11 mouse cellular contexts compared by ENCODE assay signal in genomic region chr16:85964352-85965210, GRCm38 (mm10).
A peak's percentile ranks its signal among the peaks of the same experiment; 100 is the strongest.
DNase-seq lines count a peak whose midpoint lies in the region; ATAC-seq and TF ChIP-seq lines count a peak whose summit lies in the region.
"Had no signal": no experiment of that assay in that cellular context is flagged by ENCODE, and none has a peak within 500 bp of the region (broad histone marks: within the 10 kb centered on the region; RNA-seq: fewer than 3 reads in every experiment).

No protein-coding gene starts in this region.

- H3K4me2 ChIP-seq in embryonic facial prominence, embryonic 11.5 days (ENCODE audit: low read depth, low read length) = no peak overlapping the region
- H3K4me2 ChIP-seq: intestine, embryonic 15.5 days had no signal

- peak overlapping the region; percentile 65 for H3K27ac ChIP-seq in heart, adult 2 months
- H3K27ac ChIP-seq in embryonic facial prominence, embryonic 11.5 days (replicated peaks; ENCODE audit: low read depth, low read length) = no peak overlapping the region
- H3K27ac ChIP-seq in limb, embryonic 10.5 days = peak overlapping the region; percentile 76; the same call in 1 of the 2 replicates
- H3K27ac ChIP-seq: intestine, embryonic 15.5 days had no signal

- WGBS in heart, adult 2 months = 40% methylated on average over 2 of the region's 2 CpGs
- 78% methylated on average over 2 of the region's 2 CpGs for WGBS in embryonic facial prominence, embryonic 11.5 days
- WGBS in limb, embryonic 10.5 days = 86% methylated on average over 2 of the region's 2 CpGs

- H3K36me3 ChIP-seq in heart, adult 2 months (ENCODE audit: control insufficient read depth, insufficient read depth, low read length) = peaks cover 2% of the 10 kb centered on the region; the same call in 1 of the 2 replicates
- H3K36me3 ChIP-seq in embryonic facial prominence, embryonic 11.5 days (replicated peaks; ENCODE audit: control insufficient read depth, insufficient read depth, low read depth, low read length) = no peaks in the 10 kb centered on the region
- no peaks in the 10 kb centered on the region for H3K36me3 ChIP-seq in limb, embryonic 10.5 days
- H3K36me3 ChIP-seq: intestine, embryonic 15.5 days had no signal

- no peak for TF ChIP-seq POLR2A in heart, adult 2 months (IDR thresholded peaks at IDR 0.05; ENCODE audit: insufficient read depth, low read depth, low read length)

- H3K4me1 ChIP-seq in heart, adult 2 months (ENCODE audit: control insufficient read depth, insufficient read depth, low read length) = peaks cover 4% of the 10 kb centered on the region
- H3K4me1 ChIP-seq in embryonic facial prominence, embryonic 11.5 days (ENCODE audit: control insufficient read depth, insufficient read depth, low read length) = no peaks in the 10 kb centered on the region
- H3K4me1 ChIP-seq in limb, embryonic 10.5 days = peaks cover 6% of the 10 kb centered on the region; the same call in 1 of the 2 replicates
- H3K4me1 ChIP-seq: intestine, embryonic 15.5 days had no signal

- TF ChIP-seq CTCF in heart, adult 2 months (IDR thresholded peaks at IDR 0.05) = no peak

- H3K79me2 ChIP-seq in heart, adult 2 months (replicated peaks; ENCODE audit: control insufficient read depth, insufficient read depth, low read length) = no peaks in the 10 kb centered on the region

- no peaks in the 10 kb centered on the region for H3K9me3 ChIP-seq in embryonic facial prominence, embryonic 11.5 days (replicated peaks; ENCODE audit: control insufficient read depth, low read length)
- no peaks in the 10 kb centered on the region for H3K9me3 ChIP-seq in limb, embryonic 10.5 days (replicated peaks)
- H3K9me3 ChIP-seq: intestine, embryonic 15.5 days had no signal

- peak in 1 of 2 experiments; percentile 12 for DNase-seq in heart, adult 2 months
- no peak for DNase-seq in heart, postnatal 25 days (ENCODE audit: low spot score)
- peak; percentile 39 for DNase-seq in Muller cell, postnatal 12 days (ENCODE audit: inconsistent ontology term)
- no peak for DNase-seq in embryonic facial prominence, embryonic 11.5 days (ENCODE audit: low spot score)
- DNase-seq in limb, embryonic 10.5 days (ENCODE audit: low spot score) = no peak
- DNase-seq in lung, postnatal 25 days (ENCODE audit: low spot score) = no peak
- no peak for DNase-seq in lung, postnatal 14 days
- no peak for DNase-seq in ovary, adult 18-20 months (ENCODE audit: low spot score)
- DNase-seq: lung, adult 2 months had no signal

- H3K9ac ChIP-seq in heart, adult 2 months (ENCODE audit: low read depth, low read length) = no peak overlapping the region
- H3K9ac ChIP-seq in embryonic facial prominence, embryonic 11.5 days (replicated peaks; ENCODE audit: low read length) = no peak overlapping the region
- H3K9ac ChIP-seq: intestine, embryonic 15.5 days had no signal

- no peaks in the 10 kb centered on the region for H3K27me3 ChIP-seq in heart, adult 2 months (ENCODE audit: control insufficient read depth, insufficient read depth, low read length)
- H3K27me3 ChIP-seq in embryonic facial prominence, embryonic 11.5 days (ENCODE audit: control insufficient read depth, insufficient read depth, low read length) = no peaks in the 10 kb centered on the region
- no peaks in the 10 kb centered on the region for H3K27me3 ChIP-seq in limb, embryonic 10.5 days (ENCODE audit: low read depth, poor library complexity, severe bottlenecking)
- H3K27me3 ChIP-seq: intestine, embryonic 15.5 days; Patski had no signal

- intact Hi-C loops in heart, adult 2 months (cut with DNase I) = loop anchor here (5.0 kb wide), 2 partner anchors 62 to 293 kb away; partner anchors contain the start of gene Adamts5
- intact Hi-C loops in heart, postnatal 25 days (cut with DNase I) = no loop called here

- 0 out of 2 replicates have a peak, but pooled peaks have one; percentile 73 for ATAC-seq in embryonic facial prominence, embryonic 11.5 days (replicated peaks; ENCODE audit: insufficient number of reproducible peaks, low FRiP score, low TSS enrichment, low read depth)
- ATAC-seq: intestine, embryonic 15.5 days; Patski had no signal

- no peak overlapping the region for H3K4me3 ChIP-seq in heart, adult 2 months
- no peak overlapping the region for H3K4me3 ChIP-seq in embryonic facial prominence, embryonic 11.5 days (ENCODE audit: low read depth, low read length)
- no peak overlapping the region for H3K4me3 ChIP-seq in limb, embryonic 10.5 days
- H3K4me3 ChIP-seq: intestine, embryonic 15.5 days had no signal

- no peak for TF ChIP-seq EP300 in heart, adult 2 months (IDR thresholded peaks at IDR 0.05; ENCODE audit: insufficient read depth, low read depth, low read length)
